Mouse (Mus musculus) forebrain, postnatal 0 days (tissue): ENCODE results near the gene Fam129b. TPM values are rescaled to one million over a fixed set of nuclear protein-coding genes. Genes with fewer than 3 reads are reported as not detected.
"Not testable (repeated sequence)": the region's sequence is repeated elsewhere in the genome, so short reads cannot be mapped to it uniquely, and the experiment has no call there.

ENCODE experiments used
- ATAC-seq: fragments of 200-750 bp; cut with Nextera tagmentation; 2 replicates; pipeline ENCODE4 v1.8.0; 2017; ENCODE audit warnings: mild to moderate bottlenecking, moderate library complexity
- DNase-seq: peaks from one replicate; pipeline ENCODE4 v3.0.0-alpha.2; 2015
- H3K27ac ChIP-seq: fragments of 300-500 bp; sonication (generic); 2 replicates; pipeline ENCODE4 v1.5.1; 2014; ENCODE audit warnings: low read depth, mild to moderate bottlenecking, antibody characterized with exemption, low read length, moderate library complexity, mixed read lengths
- H3K27me3 ChIP-seq: fragments of 300-500 bp; sonication (generic); 2 replicates; pipeline ENCODE4 v1.6.1; 2014; ENCODE audit warnings: mild to moderate bottlenecking, low read length, mixed read lengths; ENCODE audit not compliant: insufficient read depth
- H3K36me3 ChIP-seq: fragments of 300-500 bp; sonication (generic); 2 replicates; pipeline ENCODE4 v1.6.1; 2014; ENCODE audit warnings: mild to moderate bottlenecking, moderate library complexity; ENCODE audit not compliant: insufficient read depth
- H3K4me1 ChIP-seq: fragments of 300-500 bp; sonication (generic); 2 replicates; pipeline ENCODE4 v1.6.1; 2014; ENCODE audit warnings: antibody characterized with exemption; ENCODE audit not compliant: insufficient read depth
- H3K4me2 ChIP-seq: fragments of 300-500 bp; sonication (generic); 2 replicates; pipeline ENCODE4 v1.6.1; 2014; ENCODE audit warnings: low read depth, mild to moderate bottlenecking, moderate library complexity
- H3K4me3 ChIP-seq: fragments of 300-500 bp; sonication (generic); 2 replicates; pipeline ENCODE4 v1.5.1; 2014; ENCODE audit warnings: low read depth, low read length, mixed read lengths
- H3K9ac ChIP-seq: fragments of 300-500 bp; sonication (generic); 2 replicates; pipeline ENCODE4 v1.6.1; 2014; ENCODE audit warnings: mild to moderate bottlenecking
- H3K9me3 ChIP-seq: fragments of 300-500 bp; sonication (generic); 2 replicates; pipeline ENCODE4 v1.6.1; 2016; ENCODE audit warnings: low read length
- CTCF ChIP-seq: sonication (generic); IDR thresholded peaks from 2 replicates; pipeline ENCODE4 v1.5.1; 2016; ENCODE audit warnings: antibody characterized with exemption, control low read depth, low read depth
- WGBS: fragments of 180-500 bp; shearing (Covaris S2); extraction: QIAGEN DNeasy Blood & Tissue Kit; methylation state at CpG from one replicate; pipeline ENCODE4 v1.1.7; 2014; 5-methylcytosine and 5-hydroxymethylcytosine counted together
- polyA plus RNA-seq: library from polyadenylated mRNA; unstranded; fragments of >200 nt; fragmentation: Nextera tagmentation; extraction: Ambion mirVana; gene quantifications from 2 replicates; pipeline ENCODE4 v1.2.1, GENCODE M21; 2015
- total RNA-seq: library from RNA; depleted of rRNA; stranded (reverse); fragments of >200 nt; gene quantifications from 2 replicates; pipeline ENCODE4 v1.2.3, GENCODE M21; 2014

Gene Fam129b
- total and polyA plus RNA-seq, 2 experiments from 2014 or later: 27.7 to 38.1 TPM

- 2% methylated on average over 20 of the region's 20 CpGs for WGBS
- Histone ChIP-seq H3K4me2 (peak overlapping the region; percentile 43), H3K27ac (no peak overlapping the region), H3K9me3 (no peaks in the 10 kb centered on the region), H3K9ac (no peak overlapping the region), H3K36me3 (no peaks in the 10 kb centered on the region), H3K27me3 (no peaks in the 10 kb centered on the region), H3K4me1 (no peaks in the 10 kb centered on the region), H3K4me3 (peak overlapping the region; percentile 11; the same call in 1 of the 2 replicates)
- peak; percentile 71 for TF ChIP-seq CTCF
- DNase-seq (peak; percentile 78), ATAC-seq (peak; percentile 46)
These were observed 23.8 kb upstream of the Fam129b start for GRCm38 (mm10) chr2:32852156-32852555.

DNA sequence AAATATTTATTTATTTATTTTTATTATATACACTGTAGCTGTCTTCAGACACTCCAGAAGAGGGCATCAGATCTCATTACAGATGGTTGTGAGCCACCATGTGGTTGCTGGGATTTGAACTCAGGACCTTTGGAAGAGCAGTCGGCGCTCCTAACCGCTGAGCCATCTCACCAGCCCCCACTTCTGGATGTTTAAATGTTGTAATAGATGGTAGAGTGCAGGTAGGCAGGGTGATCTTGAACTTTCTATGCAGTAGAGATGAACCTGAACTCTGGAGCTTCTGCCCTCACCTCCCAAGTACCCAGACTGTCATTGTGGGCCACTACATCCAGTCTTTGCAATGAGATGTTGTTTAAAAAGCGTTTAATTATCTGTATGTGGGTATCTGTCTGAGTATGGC is 22.2 kb upstream of the Fam129b start:
- not testable (repeated sequence) for H3K36me3 ChIP-seq, H3K4me3 ChIP-seq, H3K9me3 ChIP-seq, ATAC-seq, H3K9ac ChIP-seq, H3K4me2 ChIP-seq, H3K27me3 ChIP-seq, H3K4me1 ChIP-seq, DNase-seq, H3K27ac ChIP-seq
- 69% methylated on average over 4 of the region's 4 CpGs for WGBS

DNA sequence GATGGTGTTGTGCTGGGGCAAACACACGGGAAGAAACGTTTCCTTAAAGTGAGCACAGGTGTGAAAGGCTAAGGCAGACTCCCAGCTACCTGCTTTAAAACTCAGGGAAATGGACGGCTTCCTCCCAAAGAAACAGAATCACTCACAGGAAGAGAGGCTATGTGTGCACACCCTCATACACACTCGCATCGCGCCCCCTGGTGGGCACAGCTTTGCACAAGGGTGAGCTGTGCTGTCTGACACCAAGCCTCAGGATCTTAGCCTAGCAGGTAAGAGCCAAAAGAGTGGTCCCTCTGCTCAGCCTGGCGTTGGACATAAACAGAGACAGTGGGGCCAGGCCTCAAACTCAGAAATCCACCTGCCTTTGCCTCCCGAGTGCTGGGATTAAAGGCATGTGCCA is 21.7 kb upstream of the Fam129b start:
- 4% methylated on average over 8 of the region's 8 CpGs for WGBS
- Histone ChIP-seq H3K4me2 (no peak overlapping the region), H3K9me3 (no peaks in the 10 kb centered on the region), H3K4me1 (no peaks in the 10 kb centered on the region), H3K27me3 (no peaks in the 10 kb centered on the region), H3K36me3 (no peaks in the 10 kb centered on the region), H3K27ac (no peak overlapping the region), H3K4me3 (no peak overlapping the region), H3K9ac (no peak overlapping the region)
- TF ChIP-seq CTCF: peak; percentile 92
- peak; percentile 88 for DNase-seq
- peak; percentile 82 for ATAC-seq

- H3K4me1 ChIP-seq: no peaks in the 10 kb centered on the region
- no peaks in the 10 kb centered on the region for H3K9me3 ChIP-seq
- no peak overlapping the region for H3K4me2 ChIP-seq
- H3K36me3 ChIP-seq: no peaks in the 10 kb centered on the region
- H3K9ac ChIP-seq: no peak overlapping the region
- no peaks in the 10 kb centered on the region for H3K27me3 ChIP-seq
- H3K27ac ChIP-seq: no peak overlapping the region
- 66% methylated on average over 7 of the region's 7 CpGs for WGBS
- no peak for DNase-seq
- ATAC-seq: no peak
- no peak for TF ChIP-seq CTCF
- H3K4me3 ChIP-seq: no peak overlapping the region
These were observed 20.7 kb upstream of the Fam129b start for GRCm38 (mm10) chr2:32855046-32855785.

DNA sequence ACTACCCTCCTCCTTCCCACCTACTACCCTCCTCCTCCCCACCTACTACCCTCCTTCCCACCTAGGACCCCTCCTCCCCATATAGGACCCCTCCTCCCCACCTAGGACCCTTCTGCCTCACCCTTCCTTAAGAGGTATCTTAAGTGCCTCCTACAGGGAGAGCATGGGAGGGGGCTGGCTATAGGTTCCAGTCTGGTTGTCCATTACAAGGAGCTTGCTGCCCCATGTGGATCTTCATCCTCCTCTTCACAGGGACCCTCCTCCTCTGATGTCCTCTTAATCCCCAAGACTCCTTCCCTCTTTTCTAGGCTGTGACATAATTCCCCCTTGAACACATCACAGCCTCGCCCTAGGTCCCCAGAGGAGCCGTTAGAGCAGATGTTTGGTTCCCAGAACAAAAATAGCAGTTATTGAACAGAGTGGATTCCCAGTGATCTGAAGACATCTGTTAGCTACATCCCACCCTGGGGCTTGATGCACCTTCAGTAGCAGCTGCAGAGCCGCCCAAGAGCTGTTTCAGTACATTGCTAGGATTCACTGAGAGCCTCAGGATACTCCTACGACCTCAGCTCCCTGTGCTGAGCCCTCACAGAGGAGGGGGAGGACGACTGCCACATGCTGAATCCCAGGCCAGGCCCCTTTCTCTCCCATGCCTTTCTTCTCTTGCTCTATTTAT is 20.0 kb upstream of the Fam129b start:
- H3K4me1 ChIP-seq: no peaks in the 10 kb centered on the region
- H3K4me2 ChIP-seq: no peak overlapping the region
- no peaks in the 10 kb centered on the region for H3K9me3 ChIP-seq
- ATAC-seq (no peak), DNase-seq (no peak)
- TF ChIP-seq CTCF: no peak
- H3K4me3 ChIP-seq: no peak overlapping the region
- H3K27ac ChIP-seq: no peak overlapping the region
- WGBS: 38% methylated on average over 5 of the region's 5 CpGs
- no peaks in the 10 kb centered on the region for H3K27me3 ChIP-seq
- H3K36me3 ChIP-seq: no peaks in the 10 kb centered on the region
- no peak overlapping the region for H3K9ac ChIP-seq

DNA sequence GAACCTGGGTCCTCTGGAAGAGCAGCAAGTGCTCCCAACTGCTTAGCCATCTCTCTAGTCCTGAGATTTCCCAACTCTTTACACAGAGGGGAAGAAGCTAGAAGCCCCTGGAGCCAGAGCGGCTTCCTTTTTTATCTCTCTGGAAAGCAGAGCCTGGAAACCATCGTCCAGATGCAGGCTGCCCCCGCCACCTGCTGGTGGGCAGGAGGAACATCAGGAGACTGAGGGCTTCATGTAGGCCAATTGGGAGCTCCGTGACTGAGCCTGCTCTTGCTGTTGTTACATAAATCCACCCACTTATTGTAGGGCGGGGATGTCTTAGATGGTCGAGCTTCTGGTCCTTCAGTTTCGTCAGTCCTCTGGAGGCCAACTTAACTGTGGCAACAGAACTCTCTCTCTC is 18.3 kb upstream of the Fam129b start:
- Histone ChIP-seq H3K36me3 (no peaks in the 10 kb centered on the region), H3K9ac (no peak overlapping the region), H3K27ac (no peak overlapping the region), H3K4me3 (no peak overlapping the region), H3K4me1 (no peaks in the 10 kb centered on the region), H3K27me3 (no peaks in the 10 kb centered on the region), H3K9me3 (no peaks in the 10 kb centered on the region), H3K4me2 (no peak overlapping the region)
- DNase-seq (peak; percentile 83), ATAC-seq (peak; percentile 73)
- WGBS: 2% methylated on average over 7 of the region's 7 CpGs
- TF ChIP-seq CTCF: peak; percentile 92

GRCm38 (mm10) chr2:32859010-32859621 is 16.8 kb upstream of the Fam129b start:
- no peak overlapping the region for H3K27ac ChIP-seq
- H3K4me2 ChIP-seq: no peak overlapping the region
- TF ChIP-seq CTCF: peak; percentile 87
- H3K27me3 ChIP-seq: no peaks in the 10 kb centered on the region
- H3K36me3 ChIP-seq: no peaks in the 10 kb centered on the region
- ATAC-seq (peak; percentile 69), DNase-seq (peak; percentile 64)
- WGBS: 45% methylated on average over 10 of the region's 10 CpGs
- no peaks in the 10 kb centered on the region for H3K9me3 ChIP-seq
- no peaks in the 10 kb centered on the region for H3K4me1 ChIP-seq
- H3K9ac ChIP-seq: no peak overlapping the region
- H3K4me3 ChIP-seq: no peak overlapping the region
